Mouse (Mus musculus) cerebellum, adult 2 months (tissue): ENCODE measurements at regions not wholly inside any gene's neighbourhood (a gene's known extent, or its start where the extent isn't known, plus 50 kb on each side); places are given as distances from the start of the nearest gene placed in this dataset.

ENCODE experiments used
- CTCF ChIP-seq: fragments of 200-500 bp; IDR thresholded peaks from 2 replicates; pipeline ENCODE4 v1.5.1; 2011; ENCODE audit warnings: low read depth, mild to moderate bottlenecking, control low read depth, low read length, moderate library complexity, borderline replicate concordance; ENCODE audit not compliant: insufficient read depth
- POLR2A ChIP-seq: fragments of 200-500 bp; IDR thresholded peaks from 2 replicates; pipeline ENCODE4 v1.6.1; 2011; ENCODE audit warnings: low read length, control low read depth, borderline replicate concordance; ENCODE audit not compliant: insufficient read depth

GRCm38 (mm10) chr8:89335416-89335815 lies 291.5 kb upstream of the Sall1 start:
- TF ChIP-seq POLR2A: no peak
- TF ChIP-seq CTCF: no peak
